Mouse (Mus musculus): Measurements from ENCODE around the gene Lig3.
"Not testable (repeated sequence)": the region's sequence is repeated elsewhere in the genome, so short reads cannot be mapped to it uniquely, and the experiment has no call there.

The Lig3 gene

DNA sequence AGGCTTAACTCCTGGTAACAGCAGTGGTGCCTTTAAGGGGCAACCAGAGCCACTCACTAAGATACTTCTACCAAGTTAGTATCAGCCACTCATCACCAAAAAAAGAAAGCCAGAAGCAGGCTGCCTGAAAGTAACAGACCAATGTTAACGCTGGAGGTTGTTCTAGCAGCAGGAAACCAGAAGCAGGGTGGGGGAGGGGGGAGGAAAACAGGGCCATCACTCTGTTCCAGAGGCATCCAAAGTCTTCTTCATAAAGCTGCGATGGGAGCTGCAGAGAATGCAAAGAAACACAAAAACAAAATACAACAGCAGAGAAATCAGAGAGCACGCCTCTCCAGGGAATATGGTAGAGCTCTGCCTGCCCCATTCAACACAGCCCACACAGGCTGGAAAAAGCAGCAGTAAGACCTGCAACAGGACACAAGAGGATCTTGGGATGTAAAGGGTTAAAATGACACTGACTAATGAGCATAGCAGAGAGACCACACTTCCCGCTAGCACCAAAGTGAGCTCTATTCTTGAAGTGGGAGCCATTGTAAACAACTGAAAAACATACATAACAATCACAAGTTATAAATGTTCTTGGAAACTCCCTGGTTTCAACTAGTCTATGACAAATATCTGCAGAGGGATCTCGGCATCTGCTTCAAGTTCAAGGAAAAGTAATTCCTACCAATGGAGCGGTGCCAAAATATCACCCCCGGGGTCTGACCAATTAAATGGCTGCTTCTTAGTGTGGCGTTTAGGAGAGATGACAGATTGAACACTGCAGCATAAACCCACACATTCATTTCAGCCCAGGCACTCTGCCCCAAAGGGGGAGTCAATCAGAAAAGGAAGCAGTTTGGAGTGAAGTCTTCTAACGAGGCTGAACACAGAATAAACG, 50.3 kb downstream of the Lig3 start:
- no peak for DNase-seq (ENCODE audit: low spot score in 2 of 2)

GRCm38 (mm10) chr11:82832402-82832801, 51.5 kb downstream of the Lig3 start:
- DNase-seq (ENCODE audit: low spot score in 2 of 2): not testable (repeated sequence)

DNA sequence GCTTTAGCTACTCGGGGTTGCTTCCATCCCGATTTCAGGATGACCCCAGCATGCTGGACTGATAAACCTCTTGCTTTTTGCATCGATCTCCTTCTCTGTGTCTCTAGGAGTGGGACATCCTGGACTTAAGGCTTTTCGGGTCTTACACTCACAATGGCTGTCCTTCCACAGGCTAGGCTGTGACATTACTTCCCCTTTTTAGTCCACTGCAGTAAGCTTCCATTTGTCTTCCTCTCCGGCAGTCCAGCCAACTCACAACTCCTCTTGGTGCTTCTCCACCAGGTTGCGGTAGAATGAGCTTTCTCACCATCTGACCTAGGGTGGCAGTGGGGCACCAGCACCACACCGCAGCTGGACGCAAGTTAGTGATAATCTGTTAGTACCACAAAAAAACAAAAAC, 53.0 kb downstream of the Lig3 start:
- no peak for DNase-seq (ENCODE audit: low spot score in 2 of 2)

DNA sequence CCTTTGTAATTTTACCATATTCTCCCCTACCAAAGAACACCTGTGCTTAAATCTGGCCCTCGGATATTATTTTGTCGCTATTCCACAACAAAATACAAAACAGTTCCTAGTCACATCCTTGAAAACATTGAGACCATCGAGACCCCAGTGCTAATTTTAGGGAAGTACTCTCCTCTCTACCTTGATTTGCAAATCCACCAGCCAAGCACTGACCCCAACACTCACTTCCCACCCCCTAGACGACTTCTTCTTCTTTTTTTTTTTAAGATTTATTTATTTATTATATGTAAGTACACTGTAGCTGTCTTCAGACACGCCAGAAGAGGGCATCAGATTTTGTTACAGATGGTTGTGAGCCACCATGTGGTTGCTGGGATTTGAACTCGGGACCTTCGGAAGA, 53.5 kb downstream of the Lig3 start:
- not testable (repeated sequence) for DNase-seq (ENCODE audit: low spot score in 2 of 2)

GRCm38 (mm10) chr11:82835616-82836432, 54.9 kb downstream of the Lig3 start:
- DNase-seq (ENCODE audit: low spot score in 2 of 2): no peak

- peak; percentile 11 to 56 for DNase-seq (ENCODE audit: low spot score in 2 of 2)
Observed at GRCm38 (mm10) chr11:82837192-82837591, 56.3 kb downstream of the Lig3 start.

GRCm38 (mm10) chr11:82837848-82838247, 56.9 kb downstream of the Lig3 start:
- DNase-seq (ENCODE audit: low spot score in 2 of 2): no peak

- DNase-seq (ENCODE audit: low spot score in 2 of 2): no peak
Observed at GRCm38 (mm10) chr11:82838511-82838910, 57.6 kb downstream of the Lig3 start.

DNA sequence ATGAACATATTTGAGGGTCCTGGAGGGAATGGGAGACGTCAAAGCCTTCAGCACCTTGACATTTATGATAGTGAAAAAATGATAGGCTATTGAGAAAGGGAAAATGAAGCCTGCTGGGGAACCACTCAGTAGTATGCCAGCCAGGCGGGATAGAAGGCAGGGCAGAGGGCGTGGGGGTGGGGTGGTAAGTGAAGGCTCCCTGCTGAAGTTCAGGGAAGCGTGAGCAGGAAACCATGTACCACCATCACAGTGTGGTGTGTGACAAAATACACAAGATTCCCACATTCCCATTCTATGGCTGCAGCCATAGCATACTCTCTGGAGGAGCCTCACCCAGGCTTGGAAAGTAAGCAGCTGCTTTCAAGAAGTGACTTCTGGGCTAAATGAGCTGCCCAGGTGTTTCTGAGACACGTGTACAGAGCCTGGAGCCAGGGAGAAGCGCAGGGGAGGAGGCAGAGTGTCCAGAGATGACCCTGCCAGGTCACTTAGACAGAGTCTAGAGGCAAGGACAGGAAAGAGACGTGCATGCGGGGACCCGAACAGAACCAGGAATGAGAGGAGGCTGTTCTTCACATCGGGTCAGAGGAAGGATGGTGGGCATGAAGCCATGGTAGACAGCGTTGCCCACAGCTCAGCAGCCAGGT, 64.0 kb downstream of the Lig3 start:
- no peak for DNase-seq (ENCODE audit: low spot score in 2 of 2)

- peak; percentile 73 to 77 for DNase-seq (ENCODE audit: low spot score in 2 of 2)
Observed at GRCm38 (mm10) chr11:82845415-82846078, 64.6 kb downstream of the Lig3 start.

GRCm38 (mm10) chr11:82846079-82846436, 65.2 kb downstream of the Lig3 start:
- DNase-seq (ENCODE audit: low spot score in 2 of 2): no peak

- DNase-seq (ENCODE audit: low spot score in 2 of 2): no peak
Observed at GRCm38 (mm10) chr11:82846938-82847337, 66.0 kb downstream of the Lig3 start.

GRCm38 (mm10) chr11:82847571-82848000, 66.7 kb downstream of the Lig3 start:
- DNase-seq (ENCODE audit: low spot score in 2 of 2): peak in 1 of 2 experiments; percentile 23

DNA sequence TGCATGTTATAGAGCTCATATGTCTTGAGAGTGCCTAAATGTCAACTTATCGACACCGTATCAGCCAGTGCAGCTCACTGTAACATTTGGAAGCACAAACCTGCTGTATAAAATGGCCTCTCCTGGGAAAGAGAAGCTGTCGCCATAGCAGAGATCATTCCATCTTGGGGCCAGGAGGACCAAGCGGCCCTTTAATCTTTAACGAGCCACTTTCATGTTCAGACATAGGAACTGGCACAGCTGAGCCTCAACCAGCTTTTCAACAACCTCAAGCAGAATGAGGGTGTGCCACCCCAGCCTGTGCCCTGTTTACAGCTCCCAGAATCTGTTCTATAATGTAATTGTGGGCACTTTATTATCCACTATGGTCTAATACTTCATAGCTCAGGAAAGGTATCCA, 69.4 kb downstream of the Lig3 start:
- no peak for DNase-seq (ENCODE audit: low spot score in 2 of 2)

DNA sequence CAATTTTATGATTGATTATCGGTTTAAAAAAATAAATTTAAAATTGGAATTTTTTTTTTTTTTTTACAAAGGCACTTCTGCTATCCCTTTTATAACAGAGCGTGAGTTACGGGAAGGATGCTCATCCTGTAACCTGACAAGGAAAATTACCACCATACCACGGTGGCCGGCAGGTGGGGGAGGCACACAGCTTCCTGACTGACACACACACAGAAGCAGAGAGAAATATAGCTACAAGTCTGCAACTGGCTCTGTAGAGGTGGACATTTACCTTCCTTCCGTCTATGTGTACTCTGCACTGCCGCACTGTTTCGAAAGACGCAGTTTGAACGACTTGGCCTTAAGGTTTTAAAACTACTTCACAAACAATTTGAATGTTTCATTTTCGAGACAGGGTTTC, 71.2 kb downstream of the Lig3 start:
- DNase-seq (ENCODE audit: low spot score in 2 of 2): no peak

GRCm38 (mm10) chr11:82852540-82852939, 71.6 kb downstream of the Lig3 start:
- no peak for DNase-seq (ENCODE audit: low spot score in 2 of 2)

- no peak for DNase-seq (ENCODE audit: low spot score in 2 of 2)
Observed at GRCm38 (mm10) chr11:82852958-82853357, 72.0 kb downstream of the Lig3 start.
